Mouse (Mus musculus): Measurements from ENCODE around the gene Itprip. TPM values are rescaled to one million over a fixed set of nuclear protein-coding genes. Genes with fewer than 3 reads are reported as not detected.

Itprip gene
- polyA plus RNA-seq, 1 experiment: 21.1 TPM

GRCm38 (mm10) chr19:47935530-47935929 lies 16.4 kb upstream of the Itprip start:
- H3K27ac ChIP-seq (ENCODE audit: insufficient read depth, low read length): no peak overlapping the region
- H3K4me3 ChIP-seq (ENCODE audit: insufficient read depth, low read length): no peak overlapping the region
- H3K4me1 ChIP-seq (ENCODE audit: control insufficient read depth, insufficient read depth, low read length): no peaks in the 10 kb centered on the region
- TF ChIP-seq POLR2A (IDR thresholded peaks at IDR 0.05; ENCODE audit: low read depth, low read length) (no peak), CTCF (IDR thresholded peaks at IDR 0.05; ENCODE audit: borderline replicate concordance, insufficient read depth, low read length) (no peak)

GRCm38 (mm10) chr19:47934636-47935238 lies 15.6 kb upstream of the Itprip start:
- TF ChIP-seq POLR2A (IDR thresholded peaks at IDR 0.05; ENCODE audit: low read depth, low read length): no peak
- no peak for TF ChIP-seq CTCF (IDR thresholded peaks at IDR 0.05; ENCODE audit: borderline replicate concordance, insufficient read depth, low read length)

GRCm38 (mm10) chr19:47934146-47934545 lies 15.0 kb upstream of the Itprip start:
- H3K4me3 ChIP-seq (ENCODE audit: insufficient read depth, low read length): no peak overlapping the region
- H3K27ac ChIP-seq (ENCODE audit: insufficient read depth, low read length): no peak overlapping the region
- TF ChIP-seq CTCF (IDR thresholded peaks at IDR 0.05; ENCODE audit: borderline replicate concordance, insufficient read depth, low read length) (no peak), POLR2A (IDR thresholded peaks at IDR 0.05; ENCODE audit: low read depth, low read length) (no peak)
- H3K4me1 ChIP-seq (ENCODE audit: control insufficient read depth, insufficient read depth, low read length): peaks cover 3% of the 10 kb centered on the region; the same call in 1 of the 2 replicates

More at GRCm38 (mm10) chr19:47934636-47935238, 15.6 kb upstream of the Itprip start:
- Histone ChIP-seq H3K4me3 (ENCODE audit: insufficient read depth, low read length) (no peak overlapping the region), H3K4me1 (ENCODE audit: control insufficient read depth, insufficient read depth, low read length) (no peaks in the 10 kb centered on the region), H3K27ac (ENCODE audit: insufficient read depth, low read length) (no peak overlapping the region)

- TF ChIP-seq POLR2A (IDR thresholded peaks at IDR 0.05; ENCODE audit: low read depth, low read length) (no peak), CTCF (IDR thresholded peaks at IDR 0.05; ENCODE audit: borderline replicate concordance, insufficient read depth, low read length) (peak; percentile 64; the same call in 1 of the 2 replicates)
- H3K4me1 ChIP-seq (ENCODE audit: control insufficient read depth, insufficient read depth, low read length): peaks cover 4% of the 10 kb centered on the region; the same call in 1 of the 2 replicates
- H3K4me3 ChIP-seq (ENCODE audit: insufficient read depth, low read length): no peak overlapping the region
- no peak overlapping the region for H3K27ac ChIP-seq (ENCODE audit: insufficient read depth, low read length)
Observed at GRCm38 (mm10) chr19:47931982-47932638, 13.0 kb upstream of the Itprip start.

- H3K4me1 ChIP-seq (ENCODE audit: control insufficient read depth, insufficient read depth, low read length): peaks cover 4% of the 10 kb centered on the region; the same call in 1 of the 2 replicates
- no peak overlapping the region for H3K27ac ChIP-seq (ENCODE audit: insufficient read depth, low read length)
- TF ChIP-seq POLR2A (IDR thresholded peaks at IDR 0.05; ENCODE audit: low read depth, low read length) (no peak), CTCF (IDR thresholded peaks at IDR 0.05; ENCODE audit: borderline replicate concordance, insufficient read depth, low read length) (no peak)
- no peak overlapping the region for H3K4me3 ChIP-seq (ENCODE audit: insufficient read depth, low read length)
Observed at GRCm38 (mm10) chr19:47929043-47929442, 9.9 kb upstream of the Itprip start.

GRCm38 (mm10) chr19:47927032-47927431 lies 7.9 kb upstream of the Itprip start:
- TF ChIP-seq CTCF (IDR thresholded peaks at IDR 0.05; ENCODE audit: borderline replicate concordance, insufficient read depth, low read length): no peak
- TF ChIP-seq POLR2A (IDR thresholded peaks at IDR 0.05; ENCODE audit: low read depth, low read length): no peak
- H3K27ac ChIP-seq (ENCODE audit: insufficient read depth, low read length): no peak overlapping the region

GRCm38 (mm10) chr19:47925819-47926218 lies 6.7 kb upstream of the Itprip start:
- no peak overlapping the region for H3K4me3 ChIP-seq (ENCODE audit: insufficient read depth, low read length)
- TF ChIP-seq CTCF (IDR thresholded peaks at IDR 0.05; ENCODE audit: borderline replicate concordance, insufficient read depth, low read length): no peak
- no peak for TF ChIP-seq POLR2A (IDR thresholded peaks at IDR 0.05; ENCODE audit: low read depth, low read length)

More at GRCm38 (mm10) chr19:47927032-47927431, 7.9 kb upstream of the Itprip start:
- Histone ChIP-seq H3K4me3 (ENCODE audit: insufficient read depth, low read length) (no peak overlapping the region), H3K4me1 (ENCODE audit: control insufficient read depth, insufficient read depth, low read length) (peaks cover 4% of the 10 kb centered on the region; the same call in 1 of the 2 replicates)

GRCm38 (mm10) chr19:47919966-47920375 lies 872 bp upstream of the Itprip start:
- Histone ChIP-seq H3K27ac (ENCODE audit: insufficient read depth, low read length) (peak overlapping the region; percentile 86), H3K4me3 (ENCODE audit: insufficient read depth, low read length) (peak overlapping the region; percentile 92), H3K4me1 (ENCODE audit: control insufficient read depth, insufficient read depth, low read length) (peaks cover 5% of the 10 kb centered on the region; the same call in 1 of the 2 replicates)
- TF ChIP-seq POLR2A (IDR thresholded peaks at IDR 0.05; ENCODE audit: low read depth, low read length) (0 out of 2 replicates have a peak, but pooled peaks have one; percentile 12), CTCF (IDR thresholded peaks at IDR 0.05; ENCODE audit: borderline replicate concordance, insufficient read depth, low read length) (no peak)

More at GRCm38 (mm10) chr19:47925819-47926218, 6.7 kb upstream of the Itprip start:
- Histone ChIP-seq H3K4me1 (ENCODE audit: control insufficient read depth, insufficient read depth, low read length) (peaks cover 4% of the 10 kb centered on the region; the same call in 1 of the 2 replicates), H3K27ac (ENCODE audit: insufficient read depth, low read length) (no peak overlapping the region)

GRCm38 (mm10) chr19:47918455-47919101 lies 521 bp downstream of the Itprip start:
- Histone ChIP-seq H3K4me3 (ENCODE audit: insufficient read depth, low read length) (peak overlapping the region; percentile 92), H3K4me1 (ENCODE audit: control insufficient read depth, insufficient read depth, low read length) (peaks cover 5% of the 10 kb centered on the region), H3K27ac (ENCODE audit: insufficient read depth, low read length) (peak overlapping the region; percentile 70)
- TF ChIP-seq CTCF (IDR thresholded peaks at IDR 0.05; ENCODE audit: borderline replicate concordance, insufficient read depth, low read length): no peak
